Mouse (Mus musculus) right cerebral cortex, postnatal 36 days (tissue): ENCODE results near the gene Mybpc2.

Experiments
- DNase-seq, 2 experiments: peaks; one replicate each; pipeline ENCODE4 v3.0.0; 2022; ENCODE audit warnings: low spot score in 2 of 2, mixed read lengths in 1 of 2

Mybpc2 gene

DNA sequence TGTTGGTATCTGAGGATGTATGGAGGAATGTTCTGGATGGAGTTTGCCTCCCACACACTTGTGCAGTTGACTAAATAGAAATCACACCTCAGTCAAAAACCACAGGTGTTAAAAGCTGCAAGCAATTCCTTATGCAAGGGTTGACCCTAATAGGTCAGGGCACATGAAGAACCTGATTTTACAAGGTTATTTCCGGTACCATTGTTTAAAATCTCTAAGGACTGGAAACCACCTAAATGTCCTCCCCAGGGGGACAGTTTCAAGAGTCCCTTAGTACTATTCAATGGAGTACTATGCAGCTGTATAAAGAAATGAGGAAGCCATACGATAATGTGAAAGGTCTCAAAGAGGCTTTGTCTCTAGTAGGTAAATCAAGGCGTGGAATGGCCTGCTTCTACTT is 21.8 kb upstream of the Mybpc2 start:
- DNase-seq: no peak

DNA sequence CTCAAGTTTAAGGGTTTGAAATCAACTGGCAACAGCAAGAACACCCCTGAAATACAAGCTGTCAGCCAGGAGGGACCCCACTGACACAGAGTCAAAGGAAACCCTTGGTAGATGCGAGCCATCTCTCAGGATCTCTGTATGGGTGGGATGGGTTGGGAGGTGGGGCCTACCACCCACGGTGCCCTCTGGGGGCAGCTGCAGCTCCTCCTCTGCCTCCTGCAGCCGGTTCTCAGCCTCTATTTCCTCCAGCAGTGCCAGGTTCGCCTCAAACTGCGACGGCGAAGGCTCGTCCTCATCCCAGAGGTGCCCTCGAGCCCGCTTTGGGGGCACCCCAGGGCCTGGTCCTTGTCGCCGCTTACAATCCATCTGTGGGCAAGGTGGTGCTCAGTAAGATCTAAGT is 18.6 kb upstream of the Mybpc2 start:
- no peak for DNase-seq

DNA sequence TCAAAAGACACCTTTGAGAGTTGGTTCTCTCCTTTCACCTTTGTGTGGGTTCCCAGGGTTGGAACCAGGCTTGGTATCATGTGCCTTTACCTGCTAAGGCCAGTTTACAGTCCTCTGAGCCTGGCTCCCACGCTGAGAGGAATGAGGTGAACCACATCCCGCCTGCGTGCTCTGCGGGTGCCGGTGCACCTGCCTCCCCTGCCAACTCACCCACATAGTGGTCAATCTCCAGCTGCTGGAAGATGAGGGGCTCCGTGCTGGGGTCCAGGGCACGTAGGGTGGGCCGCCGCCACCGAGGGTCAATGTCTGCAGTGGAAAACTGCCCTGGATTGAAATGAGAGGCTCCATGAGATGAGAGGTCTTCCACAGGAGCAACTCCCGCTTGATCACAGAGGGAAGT is 18.1 kb upstream of the Mybpc2 start:
- no peak for DNase-seq

DNA sequence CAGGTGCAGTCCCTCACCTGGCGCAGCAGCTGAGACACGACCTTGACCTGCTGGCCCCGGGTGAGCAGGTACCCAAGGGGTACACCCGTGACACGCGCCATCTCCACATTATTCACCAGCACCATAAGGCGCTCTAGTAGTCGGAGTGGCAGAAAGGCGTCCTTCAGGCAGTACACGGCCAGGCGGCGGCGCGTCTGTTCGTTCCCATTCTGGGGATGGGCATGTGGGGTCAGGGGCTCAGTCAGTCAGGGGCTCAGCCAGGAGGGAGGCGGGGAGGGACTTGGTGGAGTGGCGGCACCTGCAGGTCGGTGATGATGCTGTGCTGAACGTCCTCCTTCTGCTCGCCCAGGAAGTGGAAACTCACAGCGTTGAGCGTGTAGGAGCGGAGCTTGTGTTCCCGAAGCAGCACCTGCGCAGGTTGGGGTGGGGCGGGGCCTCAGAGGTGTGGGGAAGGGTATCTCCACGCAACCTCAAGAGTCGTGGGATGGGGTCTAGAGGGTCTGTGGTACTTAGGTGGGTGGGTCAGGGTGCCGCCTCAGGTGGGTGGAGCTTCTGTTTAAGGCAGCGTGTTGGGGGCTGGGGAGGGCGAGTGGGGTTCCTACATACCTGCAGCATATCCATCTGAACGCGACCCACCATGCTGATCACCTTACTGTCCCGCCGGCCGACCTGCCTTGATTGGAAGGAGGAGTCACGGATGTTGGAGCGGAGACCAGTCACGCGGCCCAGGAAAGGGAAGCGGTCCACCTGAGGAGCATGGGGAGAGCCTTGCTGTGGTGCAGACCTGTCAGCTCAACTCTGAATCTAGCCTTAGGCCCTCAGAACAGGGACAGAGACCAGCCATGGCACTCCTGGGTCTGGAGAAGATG is 14.5 kb upstream of the Mybpc2 start:
- DNase-seq: no peak

DNA sequence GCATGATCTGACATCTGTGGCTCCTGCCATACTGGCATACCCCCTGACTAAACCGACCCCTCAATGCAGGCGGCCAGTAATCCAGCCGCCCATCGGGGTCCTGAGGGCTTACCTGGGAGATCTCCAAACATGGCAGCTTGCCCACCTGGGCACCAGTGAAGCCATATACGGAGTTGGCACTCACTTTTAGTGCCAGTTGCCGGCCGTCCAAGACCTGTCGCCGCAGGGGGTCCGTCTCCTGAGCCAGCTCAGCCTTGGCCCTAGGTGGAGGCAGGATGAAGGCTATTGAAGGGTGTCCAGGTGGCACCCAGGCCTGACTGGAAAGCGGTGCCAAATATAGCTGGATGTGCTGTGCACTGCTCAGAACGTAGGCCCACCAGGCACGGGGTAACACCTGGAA is 13.0 kb upstream of the Mybpc2 start:
- DNase-seq: no peak

DNA sequence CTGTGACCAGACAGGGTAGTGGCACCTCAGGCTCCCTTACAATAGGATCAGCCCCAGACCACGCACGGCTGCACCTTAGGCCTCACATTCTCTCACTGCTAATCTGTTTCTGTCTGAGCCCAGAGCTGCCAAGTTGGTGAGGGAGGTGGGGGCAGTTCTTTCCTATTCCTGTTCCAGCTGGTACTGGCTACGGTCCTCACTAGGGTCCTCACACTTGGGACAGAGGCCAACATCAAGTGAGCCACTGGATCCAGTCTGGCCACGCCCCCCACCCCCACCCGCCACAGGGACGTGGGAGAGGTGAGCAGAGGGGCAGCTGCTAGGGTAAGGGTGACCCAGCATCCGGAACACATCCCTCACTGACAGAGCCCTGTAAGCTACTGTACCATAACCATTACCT is 12.6 kb upstream of the Mybpc2 start:
- DNase-seq: no peak

DNA sequence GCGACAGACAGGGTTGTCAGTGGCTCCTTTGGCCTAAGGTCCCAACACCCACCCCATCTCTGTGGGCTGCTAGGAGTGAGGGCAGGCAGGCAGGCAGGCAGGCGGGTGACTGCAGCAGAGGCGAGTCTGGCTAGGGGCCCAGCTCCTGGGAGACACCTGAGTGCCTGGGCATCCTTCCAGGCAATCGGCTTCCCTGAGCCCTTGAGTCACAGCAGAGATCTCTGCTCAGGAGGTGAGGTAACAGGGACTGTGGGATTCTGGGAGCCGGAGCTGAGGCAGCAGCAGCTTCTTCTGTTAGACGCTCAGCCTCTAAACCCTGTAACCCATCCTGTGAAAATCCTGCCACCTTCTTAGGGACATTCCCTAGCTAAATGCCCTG is 12.1 kb upstream of the Mybpc2 start:
- DNase-seq: peak in 1 of 2 experiments; percentile 40

DNA sequence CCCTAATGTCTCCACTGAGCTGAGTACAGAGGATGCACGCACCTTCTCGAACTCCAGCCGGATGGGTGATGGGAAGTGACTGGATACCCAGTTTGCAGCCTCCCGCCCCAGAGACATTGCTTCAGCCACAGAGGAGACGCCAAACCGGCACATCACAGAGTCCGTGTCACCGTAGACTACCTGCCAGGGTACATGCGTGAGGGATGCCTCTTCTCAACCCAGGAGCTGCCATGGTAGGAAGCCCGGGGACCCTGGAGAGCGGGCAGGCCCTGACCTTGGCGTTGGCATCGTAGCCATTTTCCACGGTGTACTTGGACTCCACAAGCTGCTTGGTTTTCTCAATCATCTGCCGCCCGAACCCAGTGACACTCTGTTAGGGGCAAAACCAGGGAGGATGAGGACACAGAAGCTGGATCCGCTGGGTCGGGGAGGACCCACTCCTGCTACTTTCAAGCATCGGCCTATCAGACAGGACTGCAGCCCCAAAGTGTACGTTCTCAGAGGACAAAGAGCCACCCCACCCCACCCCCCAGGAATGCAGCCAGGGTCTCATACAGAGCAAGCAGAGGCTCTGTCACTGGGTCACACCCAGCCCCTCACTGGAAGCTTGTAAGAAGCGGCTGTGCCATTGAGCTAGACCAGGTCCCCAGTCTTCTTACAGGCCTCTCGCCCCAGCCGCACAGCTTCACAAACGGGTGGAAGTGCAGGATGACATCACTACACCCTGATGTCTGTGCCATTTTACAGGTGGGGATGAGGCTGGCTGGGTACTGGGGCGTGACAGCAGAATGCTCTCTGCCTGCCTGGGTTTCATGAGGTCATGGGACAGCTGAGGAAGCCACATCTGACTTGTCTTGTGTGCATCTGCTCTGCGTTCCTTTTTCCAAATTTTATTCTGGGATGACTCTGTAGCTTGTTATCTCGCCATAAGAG is 11.5 kb upstream of the Mybpc2 start:
- no peak for DNase-seq

DNA sequence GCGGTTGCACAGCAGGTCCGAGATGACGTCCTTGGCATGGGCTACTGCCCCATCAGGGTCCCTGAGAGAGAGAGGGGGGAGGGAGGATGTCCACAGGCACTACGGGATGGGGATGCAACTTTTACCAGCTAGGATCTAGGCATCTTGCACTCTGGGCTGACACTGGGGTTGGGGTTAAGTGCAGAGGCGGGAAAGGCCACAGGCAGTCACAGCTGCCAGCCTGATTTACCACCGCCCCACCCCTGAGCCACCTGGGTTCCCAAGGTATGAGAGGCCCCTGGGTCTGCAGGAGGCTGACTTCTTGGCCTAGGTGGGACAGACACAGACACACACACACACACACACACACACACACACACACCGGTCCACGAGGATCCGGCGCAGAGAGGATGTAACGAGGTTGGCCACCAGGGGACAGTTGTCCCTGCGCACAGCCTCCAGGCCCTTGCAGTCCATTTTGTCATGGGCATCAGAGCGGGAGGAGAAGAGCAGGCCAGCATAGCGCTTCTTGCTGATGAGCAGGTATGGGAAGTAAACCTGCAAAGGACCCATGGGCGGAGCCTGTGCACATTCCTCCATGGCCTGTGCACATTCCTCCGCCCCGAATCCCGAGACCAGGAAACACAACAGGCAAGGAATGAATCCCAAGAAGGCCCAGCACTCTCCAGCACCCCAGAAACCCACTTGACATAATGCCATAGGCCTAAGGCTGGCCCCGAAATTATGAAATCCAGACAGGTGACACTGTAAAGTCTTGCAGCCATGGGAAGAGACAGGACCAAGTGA is 10.4 kb upstream of the Mybpc2 start:
- DNase-seq: no peak

DNA sequence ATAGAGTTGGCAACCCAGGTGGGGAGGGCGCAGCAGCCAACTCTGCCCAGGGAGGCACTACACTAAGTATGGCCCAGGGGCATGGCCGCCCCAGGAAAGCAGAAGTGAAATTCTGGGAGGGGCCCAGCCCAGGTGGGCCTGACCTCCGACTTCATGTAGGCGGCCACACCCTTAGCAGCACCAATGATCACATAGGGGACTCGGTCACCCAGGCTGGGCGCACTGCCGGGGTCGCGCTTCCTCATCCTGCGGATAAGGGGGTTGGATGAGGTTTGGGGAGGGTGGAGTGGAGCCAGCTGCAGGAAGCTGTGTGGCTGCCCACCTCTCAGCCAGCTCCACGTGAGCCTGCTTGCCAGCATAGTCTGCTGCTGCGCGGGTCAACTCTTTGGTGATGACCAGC is 9.8 kb upstream of the Mybpc2 start:
- no peak for DNase-seq

DNA sequence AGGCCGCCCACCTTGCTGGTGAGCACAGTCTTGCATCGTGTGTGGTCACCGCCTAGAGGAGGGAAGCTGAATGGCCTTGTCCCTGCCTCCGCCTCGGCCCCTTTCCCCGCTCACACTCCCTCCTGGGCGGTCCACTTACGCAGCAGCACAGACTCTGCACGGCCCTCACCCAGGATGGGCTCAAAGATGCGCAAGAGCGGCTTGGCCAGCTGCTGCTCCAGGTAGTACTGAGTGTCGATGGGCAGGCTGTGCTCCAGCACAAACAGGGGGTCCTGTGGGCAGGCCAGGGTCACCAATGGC is 9.2 kb upstream of the Mybpc2 start:
- no peak for DNase-seq

DNA sequence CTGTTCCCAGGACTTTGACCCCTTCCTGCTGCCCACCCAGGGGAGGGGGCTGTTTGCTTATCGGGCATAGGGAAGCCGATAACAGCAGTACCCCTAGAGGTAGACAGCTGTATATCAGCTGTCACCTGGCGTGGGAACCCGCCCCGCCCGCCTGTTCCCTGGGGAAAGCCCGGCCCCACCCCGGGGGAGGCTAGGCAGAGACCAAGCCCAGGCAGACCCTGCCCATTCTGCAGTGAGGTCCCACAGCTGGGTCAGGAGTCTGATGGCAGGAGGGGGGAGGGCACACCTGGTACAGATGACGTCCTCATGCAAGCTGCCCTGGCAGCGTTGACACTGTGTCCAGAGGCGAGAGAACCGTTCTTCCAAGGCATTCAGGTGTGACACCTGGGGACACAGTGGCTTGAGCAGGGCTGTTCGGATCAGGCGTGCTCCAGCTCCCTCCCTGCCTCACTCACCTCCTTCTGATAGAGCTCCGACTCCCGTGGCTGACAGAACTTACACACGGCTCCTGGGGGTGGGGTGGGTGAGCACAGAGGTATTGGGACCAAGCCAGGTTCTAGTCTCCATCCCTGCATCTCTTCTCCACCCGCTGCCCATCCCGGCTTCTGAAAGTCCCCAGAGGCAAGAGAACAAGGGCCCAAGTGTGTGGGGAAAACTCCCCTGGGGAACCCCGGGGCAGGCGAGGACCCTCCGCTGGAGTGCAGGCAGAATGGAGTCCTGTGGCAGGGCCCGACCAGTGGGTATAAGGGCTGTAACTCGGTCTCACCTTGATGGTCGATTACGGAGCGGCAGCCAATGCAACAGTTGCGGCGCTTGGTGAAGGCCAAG is 8.7 kb upstream of the Mybpc2 start:
- no peak for DNase-seq

DNA sequence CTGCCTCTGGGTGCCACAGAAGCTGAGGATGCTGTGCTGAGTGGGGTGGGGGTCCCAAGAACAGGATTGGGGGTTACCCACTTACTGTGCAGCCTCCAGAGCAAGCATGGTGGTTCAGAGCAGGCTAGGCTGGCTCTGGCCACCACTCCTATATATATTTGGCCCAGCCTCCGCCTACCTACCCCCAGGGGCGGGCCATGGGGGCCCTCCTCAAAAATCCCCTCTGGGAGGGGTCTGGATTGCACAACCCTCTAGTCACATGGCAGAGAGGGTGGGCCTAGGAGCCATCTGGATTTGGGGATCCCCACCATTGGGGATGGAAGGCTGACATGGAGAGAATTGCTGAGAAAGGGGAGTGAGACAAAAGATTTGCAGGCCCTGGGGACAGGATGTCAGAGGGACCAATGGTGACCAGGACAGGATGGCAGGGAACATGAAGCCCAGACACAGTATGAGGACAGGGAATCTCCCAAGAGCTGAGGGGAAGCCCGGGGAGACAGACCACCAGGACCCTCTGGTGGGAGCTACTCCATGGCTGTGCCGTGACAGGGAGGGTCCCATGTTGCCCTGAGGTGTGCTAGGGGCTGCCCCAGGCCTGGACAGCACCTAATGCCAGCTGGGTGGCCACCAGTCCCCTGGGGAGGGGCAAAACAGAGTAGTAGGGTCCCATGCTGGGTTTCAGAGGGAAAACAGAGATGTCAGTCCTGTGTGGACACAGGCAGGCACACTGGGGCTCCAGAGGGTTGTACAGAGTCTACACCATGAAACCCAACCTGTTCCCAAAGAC is 7.7 kb upstream of the Mybpc2 start, which contains the start of gene Spib:
Spib (minus strand) TSS at position 126 of the 787 bp plus-strand sequence.
- no peak for DNase-seq

DNA sequence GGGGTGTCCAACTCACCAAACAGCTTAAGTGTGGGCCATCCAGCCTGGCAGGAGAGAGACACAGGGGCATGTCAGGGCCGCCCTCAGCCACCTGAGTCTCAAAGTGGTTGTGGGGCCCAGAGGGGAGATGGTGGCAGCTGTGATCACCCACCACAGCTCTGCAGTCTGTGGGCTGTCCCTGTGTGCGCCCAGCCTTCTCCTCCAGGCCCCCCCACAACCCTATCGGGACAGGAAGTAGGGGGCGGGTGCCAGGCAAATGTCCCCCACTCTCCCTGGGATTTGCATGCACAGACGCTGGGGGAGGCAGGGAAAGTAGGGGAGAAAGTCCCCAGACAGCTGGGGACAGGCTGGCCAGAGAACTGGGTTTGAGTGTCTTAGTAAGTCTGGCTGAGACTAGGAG is 6.8 kb upstream of the Mybpc2 start:
- DNase-seq: no peak

DNA sequence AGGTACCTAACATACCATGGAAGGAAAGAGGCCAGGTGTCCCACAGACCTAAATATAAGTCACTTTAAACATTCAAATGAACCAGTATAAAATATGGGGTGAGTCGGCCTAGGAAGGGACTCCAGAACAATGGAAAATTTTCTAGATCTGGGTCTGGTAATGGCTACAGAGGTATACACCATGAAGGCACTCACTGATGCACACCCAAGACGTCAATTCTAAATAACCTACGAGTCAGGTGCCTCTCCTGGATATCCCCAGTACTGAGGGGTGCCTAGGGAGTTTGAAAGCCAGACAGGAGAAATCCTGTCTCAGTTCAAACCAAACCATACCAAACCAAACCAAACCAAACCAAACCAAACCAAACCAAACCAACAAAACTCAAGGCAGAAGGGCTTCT is 6.1 kb upstream of the Mybpc2 start:
- DNase-seq: no peak

DNA sequence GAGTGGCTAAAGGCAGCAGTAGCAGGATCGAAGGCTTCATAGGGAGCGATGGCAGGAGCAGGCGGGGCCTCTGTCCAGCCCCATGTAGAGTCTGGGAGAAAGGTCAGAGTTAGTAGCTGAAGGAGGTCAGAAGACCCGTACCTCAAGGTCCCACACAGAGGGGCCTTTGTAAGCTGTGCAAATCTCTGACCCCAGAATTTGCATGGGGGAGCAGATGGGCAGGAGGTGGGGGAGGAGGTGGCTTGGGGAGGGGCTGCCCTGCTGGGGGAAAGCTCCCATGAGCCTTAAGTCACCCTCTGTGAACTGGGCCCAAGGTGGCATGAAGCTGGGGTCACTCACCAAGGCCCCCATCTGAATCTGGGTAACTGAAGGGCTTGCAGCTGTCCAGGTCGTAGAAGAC is 5.1 kb upstream of the Mybpc2 start:
- no peak for DNase-seq

DNA sequence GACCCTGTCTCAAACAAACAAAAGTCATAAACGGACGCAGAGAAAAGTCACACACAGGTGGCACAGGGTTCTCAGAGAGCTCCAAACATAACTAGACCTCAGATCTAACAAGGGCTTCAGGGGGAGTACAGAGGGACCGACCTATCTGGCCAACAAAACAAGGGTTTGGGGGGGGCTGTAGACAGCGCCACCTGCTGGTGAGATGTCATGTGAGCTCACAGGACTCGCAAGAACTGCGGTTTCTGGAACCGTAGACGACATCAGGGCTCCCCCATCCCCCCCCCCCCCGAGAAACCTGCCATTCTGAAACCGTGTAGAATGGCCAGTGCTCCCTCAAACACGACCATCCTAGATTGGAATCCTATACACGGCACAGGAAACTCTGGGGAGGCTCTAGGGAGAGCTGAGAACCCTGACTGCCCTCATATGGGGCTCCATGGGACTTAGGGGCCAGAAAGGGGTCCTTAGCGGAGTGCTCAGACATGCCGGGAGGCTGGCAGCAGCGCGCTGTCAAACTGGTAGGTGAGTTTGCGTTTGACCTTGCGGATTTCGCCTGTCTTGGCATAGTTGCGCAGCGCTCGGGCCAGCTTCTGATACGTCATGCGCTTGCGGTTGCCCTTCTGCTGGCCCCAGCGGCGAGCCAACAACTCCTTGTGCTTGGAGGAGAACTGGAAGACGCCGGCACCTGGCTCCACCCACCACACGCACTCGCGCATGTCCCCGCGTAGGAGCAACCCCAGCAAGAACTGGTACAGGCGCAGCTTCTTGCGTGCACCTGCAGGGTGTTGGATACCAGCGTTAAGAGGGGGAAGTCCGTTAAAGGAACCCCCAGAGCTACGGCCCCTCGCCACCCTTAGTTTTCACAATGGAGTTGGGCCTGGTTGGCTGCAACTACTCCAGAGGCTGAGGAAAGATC is 3.3 kb upstream of the Mybpc2 start:
- DNase-seq: peak; percentile 62 to 78

DNA sequence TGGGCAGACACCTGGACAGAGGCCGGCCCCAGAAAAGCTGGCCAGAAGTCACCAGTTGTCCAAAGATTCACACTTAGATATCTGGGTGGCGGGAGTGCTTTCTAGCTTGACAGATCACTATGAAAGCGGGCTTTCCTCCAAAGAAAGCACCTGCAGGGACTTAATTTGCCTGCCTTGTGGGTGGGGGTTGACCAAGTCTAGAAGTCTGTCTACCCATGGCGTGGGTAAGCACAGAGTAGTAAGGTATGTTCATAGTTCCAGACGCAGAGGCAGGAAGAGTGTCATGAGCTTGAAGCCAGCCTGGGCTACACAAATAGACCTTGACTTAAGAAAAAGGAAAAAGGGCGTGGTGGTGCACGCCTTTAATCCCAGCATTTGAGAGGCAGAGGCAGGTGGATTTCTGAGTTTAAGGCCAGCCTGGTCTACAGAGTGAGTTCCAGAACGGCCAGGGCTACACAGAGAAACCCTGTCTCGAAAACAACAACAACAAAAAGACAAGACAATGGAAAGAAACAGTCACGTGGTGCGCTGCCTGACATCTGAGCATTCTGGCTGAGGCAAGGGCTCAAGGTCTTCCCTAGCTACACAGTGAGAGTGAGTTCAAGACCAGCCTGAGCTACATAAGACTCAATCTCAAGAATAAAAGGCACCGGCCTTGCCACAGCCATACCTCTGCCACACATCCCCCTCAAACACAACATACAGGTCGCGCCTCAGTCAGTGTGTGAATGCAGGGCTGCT is 2.1 kb upstream of the Mybpc2 start:
- no peak for DNase-seq
